Mouse (Mus musculus) cortical plate, adult 2 months (tissue): ENCODE measurements around the gene Zfp493.

Experiments used
- CTCF ChIP-seq: fragments of 200-500 bp; IDR thresholded peaks from 2 replicates; pipeline ENCODE4 v1.5.1; 2011; ENCODE audit warnings: mild to moderate bottlenecking, control low read depth, low read length; ENCODE audit not compliant: insufficient read depth; ENCODE audit errors: extremely low read depth
- POLR2A ChIP-seq: fragments of 200-500 bp; IDR thresholded peaks from 2 replicates; pipeline ENCODE4 v1.6.1; 2011; ENCODE audit warnings: mild to moderate bottlenecking, low read length, control low read depth; ENCODE audit not compliant: insufficient read depth; ENCODE audit errors: extremely low read depth

DNA sequence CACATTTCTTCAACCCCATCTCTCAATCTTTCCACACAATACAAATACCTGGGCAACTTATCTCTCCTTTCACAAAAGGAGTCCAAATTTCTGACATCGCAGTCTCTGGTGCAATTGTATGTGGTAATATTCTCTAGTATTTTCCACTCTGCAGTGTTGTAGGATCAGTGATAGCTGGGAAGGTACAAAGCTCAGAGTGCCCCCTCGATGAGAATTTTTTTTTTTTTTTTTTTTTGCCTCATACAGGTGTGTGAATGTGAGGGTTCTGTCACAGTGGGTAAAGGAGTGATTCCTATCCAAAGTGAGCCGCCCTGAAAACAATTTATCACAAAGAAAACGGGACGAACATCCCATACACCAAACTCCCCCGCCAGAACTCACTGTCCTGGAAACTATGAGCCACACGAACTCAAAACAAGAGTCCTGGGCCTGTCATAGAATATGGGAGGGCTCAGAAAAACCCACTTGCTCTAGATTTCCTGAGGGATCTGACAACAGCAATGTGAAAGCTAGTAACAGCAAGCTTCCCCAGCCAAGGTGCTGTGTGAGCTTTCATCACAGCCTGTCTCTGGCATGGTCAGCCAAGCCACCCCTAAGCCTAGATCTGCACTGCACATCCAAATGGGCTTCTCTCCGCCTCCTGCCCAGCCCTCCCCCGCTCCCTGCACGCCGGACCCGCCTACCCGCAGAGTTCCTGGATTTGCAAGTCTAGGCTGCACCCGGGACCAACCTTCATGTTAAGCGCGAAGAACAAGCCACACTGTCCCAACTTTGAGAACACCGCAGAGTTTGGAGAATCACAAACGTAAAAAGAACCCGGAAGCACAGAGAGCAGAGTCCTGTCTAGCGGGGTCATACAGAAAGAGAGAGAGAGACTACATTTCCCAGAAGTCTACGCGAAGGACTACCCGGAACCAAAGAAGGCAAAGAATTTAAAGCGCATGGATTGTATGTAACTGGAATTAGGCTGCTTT is 24.9 kb upstream of the Zfp493 start, which contains the start of gene Zfp85:
- TF ChIP-seq CTCF (no peak), POLR2A (no peak)
